Mouse (Mus musculus) C2C12 (cell line): Measurements from ENCODE around the gene Rnf166. TPM values are rescaled to one million over a fixed set of nuclear protein-coding genes. Genes with fewer than 3 reads are reported as not detected.

Experiments used
- H3K27me3 ChIP-seq: one replicate; pipeline ENCODE4 v1.6.1; 2011; ENCODE audit not compliant: control insufficient read depth, insufficient read depth, insufficient read length
- H3K36me3 ChIP-seq: one replicate; pipeline ENCODE4 v1.6.1; 2011; ENCODE audit not compliant: control insufficient read depth, insufficient read depth
- H3K4me3 ChIP-seq: one replicate; pipeline ENCODE4 v1.5.1; 2011; ENCODE audit warnings: mild to moderate bottlenecking, control low read depth; ENCODE audit not compliant: poor library complexity, insufficient read depth, severe bottlenecking
- H3K79me2 ChIP-seq: one replicate; pipeline ENCODE4 v1.6.1; 2011; ENCODE audit not compliant: control insufficient read depth, insufficient read depth
- H3K79me3 ChIP-seq: one replicate; pipeline ENCODE4 v1.6.1; 2011; ENCODE audit warnings: low read depth, control low read depth
- H3ac ChIP-seq: one replicate; pipeline ENCODE3; 2011; ENCODE audit warnings: low read depth; ENCODE audit not compliant: control insufficient read depth, insufficient read length
- CEBPB ChIP-seq: IDR thresholded peaks from one replicate; pipeline ENCODE4 v1.6.1; 2011; ENCODE audit warnings: low read depth, mild to moderate bottlenecking, control low read depth, moderate library complexity
- CTCF ChIP-seq: IDR thresholded peaks from one replicate; pipeline ENCODE4 v1.5.1; 2011; ENCODE audit not compliant: control insufficient read depth, insufficient read depth, insufficient read length
- FOSL1 ChIP-seq: IDR thresholded peaks from one replicate; pipeline ENCODE4 v1.8.0; 2011; ENCODE audit warnings: mild to moderate bottlenecking, low read length; ENCODE audit not compliant: poor library complexity, insufficient read depth, severe bottlenecking
- MAX ChIP-seq: IDR thresholded peaks from one replicate; pipeline ENCODE4 v1.6.1; 2011; ENCODE audit warnings: mild to moderate bottlenecking, control low read depth
- MYOD1 ChIP-seq: IDR thresholded peaks from one replicate; pipeline ENCODE4 v1.6.1; 2011; ENCODE audit warnings: low read depth; ENCODE audit not compliant: control insufficient read depth, insufficient read length
- MYOG ChIP-seq: IDR thresholded peaks from one replicate; pipeline ENCODE4 v1.6.1; 2011; ENCODE audit not compliant: control insufficient read depth, insufficient read length; ENCODE audit errors: extremely low read depth
- USF1 ChIP-seq: IDR thresholded peaks from one replicate; pipeline ENCODE4 v1.6.1; 2011; ENCODE audit warnings: low read depth, mild to moderate bottlenecking, control low read depth, moderate library complexity
- polyA plus RNA-seq: library from polyadenylated mRNA; unstranded; fragments of >200 nt; fragmentation: generic; extraction: Trizol; gene quantifications from one replicate; pipeline ENCODE4 v1.2.1, GENCODE M21; 2012; ENCODE audit warnings: missing spikeins

Gene Rnf166
- polyA plus RNA-seq, 1 experiment = 22.7 TPM

GRCm38 (mm10) chr8:122464985-122465384, 10.9 kb downstream of the Rnf166 start:
- Histone ChIP-seq H3K79me3 (no peaks in the 10 kb centered on the region), H3ac (no peak overlapping the region), H3K79me2 (no peaks in the 10 kb centered on the region), H3K4me3 (no peak overlapping the region), H3K27me3 (no peaks in the 10 kb centered on the region), H3K36me3 (no peaks in the 10 kb centered on the region)
- TF ChIP-seq MYOD1 = no peak
- TF ChIP-seq CEBPB = no peak
- no peak for TF ChIP-seq CTCF

GRCm38 (mm10) chr8:122463651-122464640, 11.9 kb downstream of the Rnf166 start:
- TF ChIP-seq USF1 (no peak), MYOG (no peak), MYOD1 (no peak)
- no peaks in the 10 kb centered on the region for H3K27me3 ChIP-seq
- no peak overlapping the region for H3ac ChIP-seq

GRCm38 (mm10) chr8:122462510-122462909, 13.4 kb downstream of the Rnf166 start:
- H3K79me2 ChIP-seq = no peaks in the 10 kb centered on the region
- H3K4me3 ChIP-seq = peak overlapping the region; percentile 2
- H3K79me3 ChIP-seq = no peaks in the 10 kb centered on the region
- no peak overlapping the region for H3ac ChIP-seq
- no peaks in the 10 kb centered on the region for H3K36me3 ChIP-seq
- TF ChIP-seq MYOG (no peak), MAX (no peak), CEBPB (no peak), MYOD1 (no peak)
- H3K27me3 ChIP-seq = no peaks in the 10 kb centered on the region

More at GRCm38 (mm10) chr8:122463651-122464640, 11.9 kb downstream of the Rnf166 start:
- Histone ChIP-seq H3K79me2 (no peaks in the 10 kb centered on the region), H3K4me3 (no peak overlapping the region), H3K79me3 (no peaks in the 10 kb centered on the region), H3K36me3 (no peaks in the 10 kb centered on the region)

GRCm38 (mm10) chr8:122461473-122462148, 14.3 kb downstream of the Rnf166 start:
- TF ChIP-seq FOSL1 = no peak
- TF ChIP-seq CEBPB = no peak
- no peak for TF ChIP-seq USF1
- no peak for TF ChIP-seq MAX
- TF ChIP-seq MYOG = no peak
- no peak for TF ChIP-seq MYOD1
- TF ChIP-seq CTCF = no peak
- H3ac ChIP-seq = no peak overlapping the region
- H3K79me2 ChIP-seq = no peaks in the 10 kb centered on the region
- no peaks in the 10 kb centered on the region for H3K36me3 ChIP-seq
- H3K27me3 ChIP-seq = no peaks in the 10 kb centered on the region
- no peaks in the 10 kb centered on the region for H3K79me3 ChIP-seq
- H3K4me3 ChIP-seq = no peak overlapping the region

- no peaks in the 10 kb centered on the region for H3K36me3 ChIP-seq
- TF ChIP-seq MYOD1 = peak; percentile 51
- TF ChIP-seq CTCF = no peak
- H3K4me3 ChIP-seq = no peak within 1 kb of the TSS
- no peaks in the 10 kb centered on the region for H3K79me2 ChIP-seq
- peaks cover 5% of the 10 kb centered on the region for H3K27me3 ChIP-seq
- H3K79me3 ChIP-seq = no peaks in the 10 kb centered on the region
- H3ac ChIP-seq = no peak within 1 kb of the TSS
These were observed 15.1 kb downstream of the Rnf166 start, which contains the start of gene Snai3 for GRCm38 (mm10) chr8:122460524-122461472. TSS of gene Snai3 (minus strand) at chr8:122460733.

- TF ChIP-seq MYOD1 (no peak), MAX (no peak), CEBPB (no peak), FOSL1 (no peak), USF1 (no peak), MYOG (no peak), CTCF (no peak)
- Histone ChIP-seq H3K27me3 (peaks cover 8% of the 10 kb centered on the region), H3K4me3 (no peak overlapping the region), H3ac (no peak overlapping the region), H3K36me3 (no peaks in the 10 kb centered on the region), H3K79me2 (no peaks in the 10 kb centered on the region), H3K79me3 (no peaks in the 10 kb centered on the region)
These were observed 15.9 kb downstream of the Rnf166 start for GRCm38 (mm10) chr8:122459990-122460389.
